Mouse (Mus musculus) neural tube, embryonic 12.5 days (tissue): ENCODE results near the gene Timm44. TPM values are rescaled to one million over a fixed set of nuclear protein-coding genes. Genes with fewer than 3 reads are reported as not detected.
A peak's percentile ranks its signal among the peaks of the same experiment; 100 is the strongest.

ENCODE experiments used
- ATAC-seq: fragments of 200-750 bp; cut with Nextera tagmentation; 2 replicates; pipeline ENCODE4 v1.8.0; 2017; ENCODE audit warnings: low read depth, mild to moderate bottlenecking, moderate TSS enrichment, moderate library complexity; ENCODE audit not compliant: low FRiP score
- H3K27ac ChIP-seq: fragments of 300-500 bp; sonication (generic); 2 replicates; pipeline ENCODE4 v1.5.1; 2016
- H3K27me3 ChIP-seq: fragments of 300-500 bp; sonication (generic); replicated peaks from 2 replicates; pipeline ENCODE4 v1.6.1; 2016; ENCODE audit warnings: mild to moderate bottlenecking
- H3K36me3 ChIP-seq: fragments of 300-500 bp; sonication (generic); 2 replicates; pipeline ENCODE4 v1.6.1; 2016; ENCODE audit warnings: mild to moderate bottlenecking
- H3K4me1 ChIP-seq: fragments of 300-500 bp; sonication (generic); 2 replicates; pipeline ENCODE4 v1.6.1; 2016
- H3K4me2 ChIP-seq: fragments of 300-500 bp; sonication (generic); replicated peaks from 2 replicates; pipeline ENCODE4 v1.6.1; 2016; ENCODE audit warnings: mild to moderate bottlenecking
- H3K4me3 ChIP-seq: fragments of 300-500 bp; sonication (generic); 2 replicates; pipeline ENCODE4 v1.5.1; 2016
- H3K9ac ChIP-seq: fragments of 300-500 bp; sonication (generic); 2 replicates; pipeline ENCODE4 v1.6.1; 2016; ENCODE audit warnings: mild to moderate bottlenecking
- H3K9me3 ChIP-seq: fragments of 300-500 bp; sonication (generic); 2 replicates; pipeline ENCODE4 v1.6.1; 2016; ENCODE audit warnings: mild to moderate bottlenecking
- whole genome bisulfite sequencing: fragments of 180-500 bp; shearing (Covaris S2); methylation state at CpG from one replicate; pipeline ENCODE4 v1.1.7; 2016; 5-methylcytosine and 5-hydroxymethylcytosine counted together
- polyA plus RNA-seq: library from polyadenylated mRNA; unstranded; fragments of >200 nt; fragmentation: Nextera tagmentation; extraction: Ambion mirVana; gene quantifications from 2 replicates; pipeline ENCODE4 v1.2.1, GENCODE M21; 2016

The Timm44 gene
- polyA plus RNA-seq, 1 experiment from 2014 or later = 53.2 TPM

DNA sequence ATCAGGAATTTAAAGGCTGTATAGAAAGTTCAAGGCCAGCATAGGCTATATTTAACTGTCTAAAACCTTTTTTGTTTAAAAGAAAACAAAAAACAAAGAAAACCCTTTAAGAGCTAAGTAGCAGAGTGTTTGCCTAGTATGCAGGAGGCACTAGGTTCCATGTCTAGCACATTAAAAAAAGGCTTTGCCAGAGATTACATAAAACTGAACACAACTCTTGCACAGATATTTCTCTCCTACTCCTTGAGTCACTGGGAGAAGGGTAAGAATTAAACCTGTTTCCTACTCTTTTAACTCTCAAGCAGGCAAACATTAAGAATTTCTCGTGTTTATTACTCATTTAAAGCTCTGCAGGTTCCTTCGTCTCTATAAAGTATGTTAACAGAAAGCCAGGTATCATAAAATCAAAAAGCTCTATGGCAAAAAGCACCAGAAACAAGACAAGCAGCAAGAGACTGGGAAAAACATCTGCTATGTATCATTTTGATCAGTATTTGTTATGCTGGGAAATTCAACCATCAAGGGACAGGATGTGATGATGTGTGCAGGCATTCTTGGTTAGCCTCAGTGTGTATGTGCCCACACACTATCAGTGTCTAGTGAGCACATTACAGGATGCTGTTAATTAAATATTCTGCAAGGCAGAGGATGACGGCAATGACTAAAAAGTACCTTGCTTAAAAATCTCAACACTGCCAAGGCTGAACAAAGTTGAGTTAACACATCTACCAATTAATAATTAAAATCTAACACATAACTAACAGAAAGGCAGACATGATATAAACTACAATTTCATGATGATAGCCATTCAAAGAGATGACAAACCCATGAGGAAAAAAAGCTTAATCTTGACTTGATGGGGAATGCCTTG, 37.8 kb upstream of the Timm44 start:
- Histone ChIP-seq H3K27me3 (no peaks in the 10 kb centered on the region), H3K4me3 (no peak overlapping the region), H3K27ac (no peak overlapping the region), H3K4me2 (no peak overlapping the region), H3K36me3 (peaks cover 31% of the 10 kb centered on the region), H3K9me3 (no peaks in the 10 kb centered on the region), H3K9ac (no peak overlapping the region), H3K4me1 (no peaks in the 10 kb centered on the region)
- no peak for ATAC-seq
- 89% methylated on average over 3 of the region's 3 CpGs for WGBS

GRCm38 (mm10) chr8:4312104-4312503, 36.4 kb upstream of the Timm44 start:
- no peak overlapping the region for H3K4me2 ChIP-seq
- peaks cover 40% of the 10 kb centered on the region for H3K36me3 ChIP-seq
- no peak overlapping the region for H3K4me3 ChIP-seq
- no peaks in the 10 kb centered on the region for H3K4me1 ChIP-seq
- H3K9ac ChIP-seq = no peak overlapping the region
- H3K27ac ChIP-seq = no peak overlapping the region
- ATAC-seq = no peak
- H3K27me3 ChIP-seq = no peaks in the 10 kb centered on the region
- H3K9me3 ChIP-seq = no peaks in the 10 kb centered on the region

DNA sequence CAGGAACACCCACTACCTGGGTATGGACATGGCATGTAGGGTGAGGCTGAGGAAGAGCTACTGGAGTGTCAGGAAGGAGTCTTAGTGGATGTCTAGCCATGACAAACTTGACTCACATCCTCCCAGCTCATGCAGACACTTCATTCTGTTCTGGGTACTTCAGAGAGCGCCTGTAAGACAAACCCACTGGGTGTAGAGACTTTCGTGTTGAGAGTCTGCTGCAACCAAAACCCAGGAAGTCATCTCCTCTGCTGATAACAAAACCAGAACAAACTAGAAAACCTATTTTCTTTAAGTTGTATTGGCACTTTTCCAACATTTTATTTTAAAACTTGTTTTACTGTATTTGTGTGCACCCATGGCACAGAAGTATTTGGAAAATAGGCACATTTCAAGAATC, 30.1 kb upstream of the Timm44 start:
- H3K4me3 ChIP-seq = no peak overlapping the region
- no peaks in the 10 kb centered on the region for H3K27me3 ChIP-seq
- 95% methylated on average over 2 of the region's 2 CpGs for WGBS
- no peaks in the 10 kb centered on the region for H3K4me1 ChIP-seq
- no peak overlapping the region for H3K4me2 ChIP-seq
- no peak overlapping the region for H3K27ac ChIP-seq
- H3K9me3 ChIP-seq = no peaks in the 10 kb centered on the region
- ATAC-seq = no peak
- H3K36me3 ChIP-seq = peaks cover 85% of the 10 kb centered on the region
- H3K9ac ChIP-seq = no peak overlapping the region

DNA sequence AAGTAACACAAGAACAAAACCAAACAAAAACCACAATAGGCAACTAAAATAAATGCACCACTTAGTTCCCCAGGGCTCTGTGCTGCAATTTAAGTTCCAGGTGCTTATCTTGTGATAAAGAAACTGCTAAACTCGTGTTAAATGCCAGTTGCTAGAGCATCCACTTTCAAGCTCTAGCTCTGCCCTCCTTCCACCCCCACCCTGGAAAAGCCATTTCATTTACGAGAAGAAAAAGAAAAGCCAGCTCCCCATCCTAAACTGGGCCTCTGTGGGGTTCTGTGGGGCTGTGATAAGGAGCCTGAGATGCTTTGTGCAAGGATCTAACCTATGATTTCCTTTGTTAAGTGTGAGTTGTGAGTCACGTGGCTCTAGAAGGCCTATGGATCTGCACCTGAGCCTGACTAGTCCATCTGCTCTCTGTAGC, 28.4 kb upstream of the Timm44 start:
- WGBS = 83% methylated on average over 3 of the region's 3 CpGs
- Histone ChIP-seq H3K9me3 (no peaks in the 10 kb centered on the region), H3K36me3 (peaks cover 89% of the 10 kb centered on the region), H3K4me1 (no peaks in the 10 kb centered on the region), H3K27me3 (no peaks in the 10 kb centered on the region), H3K4me2 (no peak overlapping the region), H3K9ac (no peak overlapping the region), H3K27ac (no peak overlapping the region), H3K4me3 (no peak overlapping the region)
- ATAC-seq = no peak

DNA sequence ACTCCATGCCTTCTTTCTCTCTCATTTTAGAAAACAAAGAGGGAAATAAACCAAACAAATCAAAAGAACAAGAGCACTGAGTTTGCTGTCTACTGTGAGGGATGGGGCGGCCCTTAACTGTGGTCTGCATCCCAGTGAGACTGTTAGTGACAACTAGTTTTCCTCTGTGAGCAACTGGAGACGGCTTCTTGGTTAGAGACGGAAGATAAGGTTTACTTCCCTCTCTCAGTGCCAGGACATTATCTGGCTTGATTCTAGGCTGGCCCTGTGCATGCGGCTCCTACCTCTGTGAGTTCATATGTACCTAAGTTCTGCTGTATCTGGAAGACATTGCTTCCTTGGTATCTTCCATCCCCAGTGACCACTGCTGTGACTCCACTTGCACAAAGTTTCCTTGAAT, 22.1 kb upstream of the Timm44 start:
- peaks cover 83% of the 10 kb centered on the region for H3K36me3 ChIP-seq
- WGBS = 96% methylated on average over 4 of the region's 4 CpGs
- H3K4me2 ChIP-seq = no peak overlapping the region
- no peak overlapping the region for H3K9ac ChIP-seq
- H3K27ac ChIP-seq = no peak overlapping the region
- no peak for ATAC-seq
- H3K4me1 ChIP-seq = no peaks in the 10 kb centered on the region
- H3K9me3 ChIP-seq = no peaks in the 10 kb centered on the region
- H3K4me3 ChIP-seq = no peak overlapping the region
- H3K27me3 ChIP-seq = no peaks in the 10 kb centered on the region

DNA sequence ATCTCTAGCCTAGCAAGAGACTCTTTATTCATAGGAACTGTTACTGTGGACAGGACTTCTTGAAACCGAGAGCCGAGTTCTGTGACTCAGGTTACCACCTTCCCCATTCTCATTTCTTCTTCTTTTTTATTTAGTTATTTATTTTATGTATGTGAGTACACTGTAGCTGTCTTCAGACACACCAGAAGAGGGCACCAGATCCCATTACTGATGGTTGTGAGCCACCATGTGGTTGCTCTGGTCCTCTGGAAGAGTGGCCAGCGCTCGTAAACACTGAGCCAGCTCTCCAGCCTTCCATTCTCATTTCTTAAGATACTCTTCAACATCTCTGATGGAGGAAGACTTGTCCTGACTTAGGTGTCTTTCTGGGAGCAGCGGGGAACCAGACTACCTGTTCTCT, 17.0 kb upstream of the Timm44 start:
- H3K4me2 ChIP-seq = no peak overlapping the region
- H3K36me3 ChIP-seq = peaks cover 78% of the 10 kb centered on the region
- H3K9me3 ChIP-seq = no peaks in the 10 kb centered on the region
- H3K4me3 ChIP-seq = no peak overlapping the region
- no peaks in the 10 kb centered on the region for H3K4me1 ChIP-seq
- H3K9ac ChIP-seq = no peak overlapping the region
- ATAC-seq = no peak
- H3K27ac ChIP-seq = no peak overlapping the region
- H3K27me3 ChIP-seq = no peaks in the 10 kb centered on the region
- 92% methylated on average over 5 of the region's 5 CpGs for WGBS

DNA sequence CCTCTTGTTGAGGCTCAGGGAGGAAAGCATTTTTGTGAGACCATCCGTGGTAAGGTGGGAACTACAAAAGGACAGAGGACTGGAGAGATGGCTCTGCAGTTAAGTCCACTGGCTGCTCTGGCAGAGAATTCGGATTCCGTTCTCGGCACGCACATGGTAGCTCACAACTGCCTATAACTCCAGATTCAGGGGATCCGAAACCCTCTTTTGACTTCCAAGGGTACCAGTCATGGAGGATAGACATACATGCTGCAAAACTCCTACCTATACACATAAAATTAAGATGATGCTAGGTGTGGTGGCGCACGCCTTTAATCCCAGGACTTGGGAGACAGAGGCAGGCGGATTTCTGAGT, 375 bp upstream of the Timm44 start:
- 31% methylated on average over 9 of the region's 9 CpGs for WGBS
- H3K9me3 ChIP-seq = no peaks in the 10 kb centered on the region
- H3K4me3 ChIP-seq = peak overlapping the region; percentile 73
- H3K4me2 ChIP-seq = peak overlapping the region; percentile 85
- H3K4me1 ChIP-seq = peaks cover 7% of the 10 kb centered on the region
- H3K27me3 ChIP-seq = no peaks in the 10 kb centered on the region
- peaks cover 24% of the 10 kb centered on the region; the same call in 1 of the 2 replicates for H3K36me3 ChIP-seq
- H3K27ac ChIP-seq = no peak overlapping the region
- ATAC-seq = no peak
- peak overlapping the region; percentile 58 for H3K9ac ChIP-seq

- Histone ChIP-seq H3K9ac (no peak overlapping the region), H3K4me1 (peaks cover under 1% of the 10 kb centered on the region; the same call in 1 of the 2 replicates), H3K36me3 (peaks cover 85% of the 10 kb centered on the region), H3K4me2 (no peak overlapping the region), H3K27ac (no peak overlapping the region), H3K27me3 (no peaks in the 10 kb centered on the region), H3K4me3 (no peak overlapping the region), H3K9me3 (no peaks in the 10 kb centered on the region)
- 93% methylated on average over 6 of the region's 6 CpGs for WGBS
- ATAC-seq = no peak
These were observed 6.1 kb downstream of the Timm44 start for GRCm38 (mm10) chr8:4269609-4270008.

DNA sequence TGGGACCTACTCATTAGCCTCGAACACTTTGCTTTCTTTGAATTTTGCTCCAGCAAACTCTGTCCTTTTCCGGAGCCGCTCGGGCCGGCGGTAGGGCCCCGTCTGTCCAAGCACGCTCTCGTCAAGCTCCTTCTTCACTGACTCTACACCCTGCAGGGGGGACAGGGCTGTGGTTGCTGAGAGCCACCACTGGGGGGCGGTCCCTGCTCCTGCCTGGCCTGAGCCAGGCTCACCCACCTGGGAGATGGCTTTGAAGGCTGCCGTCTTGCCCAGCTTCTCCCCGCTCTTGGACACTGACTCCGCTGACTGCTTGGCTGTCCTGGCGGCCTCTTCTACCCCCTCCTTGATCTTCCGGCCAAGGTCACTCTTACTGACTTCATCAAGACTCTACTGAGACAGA, 8.1 kb downstream of the Timm44 start:
- Histone ChIP-seq H3K36me3 (peaks cover 90% of the 10 kb centered on the region), H3K27me3 (no peaks in the 10 kb centered on the region), H3K4me1 (no peaks in the 10 kb centered on the region), H3K4me2 (no peak overlapping the region), H3K4me3 (no peak overlapping the region), H3K27ac (no peak overlapping the region), H3K9ac (no peak overlapping the region), H3K9me3 (no peaks in the 10 kb centered on the region)
- ATAC-seq = peak; percentile 64; the same call in 1 of the 2 replicates
- 79% methylated on average over 15 of the region's 15 CpGs for WGBS

DNA sequence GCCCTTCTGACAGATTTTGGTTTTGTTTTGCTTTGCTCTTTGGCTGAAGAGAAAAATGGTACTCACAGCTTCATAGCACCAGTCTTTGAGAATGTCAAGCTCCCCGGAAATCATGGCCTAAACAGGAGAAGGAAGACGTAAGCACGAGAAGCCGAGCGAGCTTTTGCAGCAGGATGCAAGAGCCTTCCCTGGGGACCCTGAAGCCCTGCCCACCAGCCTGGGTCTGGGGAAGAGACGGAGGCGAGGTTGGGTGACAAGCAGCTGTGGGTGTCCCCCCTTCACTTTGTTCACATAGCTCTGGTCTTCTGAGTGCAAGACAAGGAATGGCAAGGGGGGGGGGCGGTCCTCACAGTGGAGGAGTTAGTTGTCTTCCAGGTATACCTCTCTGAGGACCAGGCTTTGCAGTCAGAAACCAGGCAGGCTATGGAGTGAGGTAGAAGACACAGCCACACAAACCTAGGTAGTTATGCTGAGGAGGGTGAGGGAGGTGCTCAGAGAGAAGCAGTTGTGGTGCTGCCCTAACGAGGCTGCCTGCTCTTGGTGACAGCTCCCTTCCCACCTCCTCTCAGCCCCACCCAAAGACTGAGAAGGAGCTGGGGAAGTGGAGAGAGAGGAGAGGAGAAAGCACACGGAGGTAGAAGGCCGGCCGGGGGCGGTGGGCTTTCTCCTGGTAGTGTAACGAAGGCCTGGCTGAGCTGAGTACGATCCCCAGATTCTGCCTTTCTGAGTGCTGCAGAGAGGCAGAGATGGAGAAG, 10.4 kb downstream of the Timm44 start:
- Histone ChIP-seq H3K9ac (no peak overlapping the region), H3K36me3 (peaks cover 96% of the 10 kb centered on the region), H3K4me2 (no peak overlapping the region), H3K9me3 (no peaks in the 10 kb centered on the region), H3K27ac (no peak overlapping the region), H3K4me3 (no peak overlapping the region), H3K27me3 (no peaks in the 10 kb centered on the region), H3K4me1 (no peaks in the 10 kb centered on the region)
- 95% methylated on average over 15 of the region's 15 CpGs for WGBS
- ATAC-seq = no peak

DNA sequence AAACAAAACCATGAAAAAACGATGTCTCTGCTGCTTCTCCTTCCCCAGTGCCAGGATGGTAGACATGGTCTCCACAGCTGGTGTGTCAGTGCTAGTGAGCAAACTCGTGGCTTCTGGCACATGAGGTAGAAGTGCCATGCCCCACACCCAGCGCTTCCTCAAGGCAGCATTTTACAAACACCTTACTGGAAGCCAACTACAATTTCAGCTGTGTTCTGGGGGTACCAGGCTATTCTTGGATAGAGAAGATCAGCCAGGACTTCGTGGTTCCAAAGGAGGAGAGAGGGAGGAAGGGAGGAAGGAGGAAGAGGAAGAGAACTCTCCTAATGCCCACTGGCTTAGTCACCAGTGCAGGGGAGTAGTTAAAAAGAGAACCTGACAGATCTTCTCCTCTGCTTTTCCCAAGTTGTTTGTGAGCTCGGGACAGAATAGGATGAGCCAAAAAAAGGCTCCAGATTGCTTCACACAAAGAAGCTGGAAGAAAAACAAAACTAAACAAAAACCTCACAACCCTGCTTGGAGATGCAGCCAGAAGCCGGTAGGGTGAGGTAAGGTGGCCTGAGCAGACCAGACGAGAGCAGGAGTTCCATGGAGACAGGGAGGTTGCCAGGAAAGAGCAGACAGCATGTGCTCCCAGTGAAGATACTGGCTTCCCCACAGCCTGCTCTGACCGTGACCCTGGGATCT, 12.5 kb downstream of the Timm44 start:
- 88% methylated on average over 8 of the region's 8 CpGs for WGBS
- Histone ChIP-seq H3K9me3 (no peaks in the 10 kb centered on the region), H3K9ac (no peak overlapping the region), H3K27ac (no peak overlapping the region), H3K4me3 (no peak overlapping the region), H3K27me3 (no peaks in the 10 kb centered on the region), H3K4me2 (no peak overlapping the region), H3K4me1 (peaks cover 9% of the 10 kb centered on the region), H3K36me3 (peaks cover 83% of the 10 kb centered on the region)
- ATAC-seq = no peak

DNA sequence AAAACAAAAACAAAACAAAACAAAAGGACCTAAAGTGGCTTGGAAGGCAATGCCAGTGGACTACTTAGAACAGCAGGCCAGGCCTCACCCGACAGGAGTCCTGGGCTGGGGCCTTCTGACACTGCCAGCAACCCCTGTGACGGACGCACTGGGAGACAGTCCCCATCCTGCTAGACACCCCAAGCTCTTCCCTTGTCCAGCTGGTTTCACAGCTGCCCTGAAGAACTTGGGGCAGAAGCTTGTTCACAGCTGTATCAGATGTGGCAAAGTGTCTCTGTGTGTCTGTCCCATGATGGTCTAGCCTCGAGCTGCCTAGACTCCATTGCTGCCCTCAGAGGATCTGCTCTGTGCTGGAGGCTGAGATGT, 15.9 kb downstream of the Timm44 start:
- Histone ChIP-seq H3K4me1 (peaks cover 31% of the 10 kb centered on the region), H3K36me3 (peaks cover 72% of the 10 kb centered on the region), H3K4me3 (no peak overlapping the region), H3K27ac (no peak overlapping the region), H3K9ac (no peak overlapping the region), H3K4me2 (no peak overlapping the region), H3K9me3 (no peaks in the 10 kb centered on the region), H3K27me3 (no peaks in the 10 kb centered on the region)
- ATAC-seq = no peak
- WGBS = 89% methylated on average over 4 of the region's 4 CpGs
